Mouse (Mus musculus) hindbrain, embryonic 11.5 days (tissue): ENCODE data around the gene Amigo1. TPM values are rescaled to one million over a fixed set of nuclear protein-coding genes. Genes with fewer than 3 reads are reported as not detected.

Source experiments
- ATAC-seq: fragments of 200-750 bp; cut with Nextera tagmentation; 2 replicates; pipeline ENCODE4 v1.8.0; 2017; ENCODE audit warnings: mild to moderate bottlenecking, moderate TSS enrichment, moderate library complexity; ENCODE audit not compliant: low FRiP score
- DNase-seq: peaks from one replicate; pipeline ENCODE4 v3.0.0-alpha.2; 2015; ENCODE audit warnings: low spot score
- H3K27ac ChIP-seq: fragments of 300-500 bp; sonication (generic); 2 replicates; pipeline ENCODE4 v1.5.1; 2014; ENCODE audit warnings: mild to moderate bottlenecking, low read depth, low read length
- H3K27me3 ChIP-seq: fragments of 300-500 bp; sonication (generic); 2 replicates; pipeline ENCODE4 v1.6.1; 2014; ENCODE audit warnings: mild to moderate bottlenecking, low read length, moderate library complexity, mixed read lengths; ENCODE audit not compliant: control insufficient read depth, insufficient read depth
- H3K36me3 ChIP-seq: fragments of 300-500 bp; sonication (generic); 2 replicates; pipeline ENCODE4 v1.6.1; 2014; ENCODE audit warnings: mild to moderate bottlenecking, low read length, moderate library complexity, mixed read lengths; ENCODE audit not compliant: control insufficient read depth, insufficient read depth
- H3K4me1 ChIP-seq: fragments of 300-500 bp; sonication (generic); replicated peaks from 2 replicates; pipeline ENCODE4 v1.6.1; 2014; ENCODE audit warnings: low read length, mixed read lengths; ENCODE audit not compliant: control insufficient read depth, insufficient read depth
- H3K4me2 ChIP-seq: fragments of 300-500 bp; sonication (generic); replicated peaks from 2 replicates; pipeline ENCODE4 v1.6.1; 2014; ENCODE audit warnings: mild to moderate bottlenecking, low read depth, low read length
- H3K4me3 ChIP-seq: fragments of 300-500 bp; sonication (generic); 2 replicates; pipeline ENCODE4 v1.5.1; 2014; ENCODE audit warnings: low read depth, low read length
- H3K9ac ChIP-seq: fragments of 300-500 bp; sonication (generic); 2 replicates; pipeline ENCODE4 v1.6.1; 2014; ENCODE audit warnings: low read depth, low read length
- H3K9me3 ChIP-seq: fragments of 300-500 bp; sonication (generic); 2 replicates; pipeline ENCODE4 v1.6.1; 2016; ENCODE audit warnings: low read length; ENCODE audit not compliant: control insufficient read depth
- WGBS: fragments of 180-500 bp; shearing (Covaris S2); extraction: QIAGEN DNeasy Blood & Tissue Kit; methylation state at CpG from one replicate; pipeline ENCODE4 v1.1.7; 2014; 5-methylcytosine and 5-hydroxymethylcytosine counted together
- polyA plus RNA-seq: library from polyadenylated mRNA; unstranded; fragments of >200 nt; fragmentation: Nextera tagmentation; extraction: Ambion mirVana; gene quantifications from 2 replicates; pipeline ENCODE4 v1.2.1, GENCODE M21; 2014

Gene Amigo1
- polyA plus RNA-seq, 1 experiment from 2014 or later = 4.2 TPM

GRCm38 (mm10) chr3:108241243-108241839 lies 55.2 kb downstream of the Amigo1 start:
- Histone ChIP-seq H3K9me3 (no peaks in the 10 kb centered on the region), H3K4me3 (no peak overlapping the region), H3K36me3 (no peaks in the 10 kb centered on the region), H3K4me2 (no peak overlapping the region), H3K27ac (no peak overlapping the region), H3K4me1 (no peaks in the 10 kb centered on the region), H3K9ac (no peak overlapping the region), H3K27me3 (no peaks in the 10 kb centered on the region)
- ATAC-seq (no peak), DNase-seq (no peak)
- WGBS = 91% methylated on average over 3 of the region's 3 CpGs

Other genes with a start within 250 kb of the Amigo1 start
- 6.6 and 7.6 TPM in 2 replicates for gene Gstm6, start 242.6 kb upstream of the Amigo1 start, polyA plus RNA-seq
- not detected in 2 replicates for gene Gstm3, start 217.1 kb upstream of the Amigo1 start, polyA plus RNA-seq
- 23.1 and 23.2 TPM in 2 replicates for gene Gstm2, start 199.9 kb upstream of the Amigo1 start, polyA plus RNA-seq
- 32.5 and 34.4 TPM in 2 replicates for gene Gstm1, start 168.4 kb upstream of the Amigo1 start, polyA plus RNA-seq
- 11.4 and 12.9 TPM in 2 replicates for gene Gstm4, start 141.4 kb upstream of the Amigo1 start, polyA plus RNA-seq
- gene Ampd2, start 99.7 kb upstream of the Amigo1 start, polyA plus RNA-seq = 32.1 and 32.6 TPM in 2 replicates
- 0.62 and 0.89 TPM in 2 replicates for gene Gnat2, start 93.5 kb upstream of the Amigo1 start, polyA plus RNA-seq
- 199 and 224 TPM in 2 replicates for gene Gnai3, start 40.2 kb upstream of the Amigo1 start, polyA plus RNA-seq
- gene Gpr61, start 31.5 kb upstream of the Amigo1 start, polyA plus RNA-seq = 0.34 and 0.57 TPM in 2 replicates
- 2.4 and 2.6 TPM in 2 replicates for gene Cyb561d1, start 14.9 kb downstream of the Amigo1 start, polyA plus RNA-seq
- gene Atxn7l2, start 24.6 kb downstream of the Amigo1 start, polyA plus RNA-seq = 16.6 and 19.9 TPM in 2 replicates
- 0.47 and 0.59 TPM in 2 replicates for gene Sypl2, start 40.3 kb downstream of the Amigo1 start, polyA plus RNA-seq
- gene Psma5, start 70.6 kb downstream of the Amigo1 start, polyA plus RNA-seq = 275 and 296 TPM in 2 replicates
- gene Sort1, start 97.7 kb downstream of the Amigo1 start, polyA plus RNA-seq = 20.2 and 27.5 TPM in 2 replicates
- not detected in 2 replicates for gene Mybphl, start 178.6 kb downstream of the Amigo1 start, polyA plus RNA-seq
- 48.7 and 53.5 TPM in 2 replicates for gene Psrc1, start 197.5 kb downstream of the Amigo1 start, polyA plus RNA-seq
- 76.7 and 101 TPM in 2 replicates for gene Celsr2, start 229.2 kb downstream of the Amigo1 start, polyA plus RNA-seq